Mouse (Mus musculus) C2C12 (cell line): Measurements from ENCODE around the gene Dffa. TPM values are rescaled to one million over a fixed set of nuclear protein-coding genes. Genes with fewer than 3 reads are reported as not detected.
"Not testable (repeated sequence)": the region's sequence is repeated elsewhere in the genome, so short reads cannot be mapped to it uniquely, and the experiment has no call there.

Experiments
- H3K27me3 ChIP-seq: one replicate; pipeline ENCODE4 v1.6.1; 2011; ENCODE audit not compliant: control insufficient read depth, insufficient read depth, insufficient read length
- H3K36me3 ChIP-seq: one replicate; pipeline ENCODE4 v1.6.1; 2011; ENCODE audit not compliant: control insufficient read depth, insufficient read depth
- H3K4me3 ChIP-seq: one replicate; pipeline ENCODE4 v1.5.1; 2011; ENCODE audit warnings: mild to moderate bottlenecking, control low read depth; ENCODE audit not compliant: poor library complexity, insufficient read depth, severe bottlenecking
- H3K79me2 ChIP-seq: one replicate; pipeline ENCODE4 v1.6.1; 2011; ENCODE audit not compliant: control insufficient read depth, insufficient read depth
- H3K79me3 ChIP-seq: one replicate; pipeline ENCODE4 v1.6.1; 2011; ENCODE audit warnings: low read depth, control low read depth
- H3ac ChIP-seq: one replicate; pipeline ENCODE3; 2011; ENCODE audit warnings: low read depth; ENCODE audit not compliant: control insufficient read depth, insufficient read length
- CEBPB ChIP-seq: IDR thresholded peaks from one replicate; pipeline ENCODE4 v1.6.1; 2011; ENCODE audit warnings: low read depth, mild to moderate bottlenecking, control low read depth, moderate library complexity
- CTCF ChIP-seq: IDR thresholded peaks from one replicate; pipeline ENCODE4 v1.5.1; 2011; ENCODE audit not compliant: control insufficient read depth, insufficient read depth, insufficient read length
- FOSL1 ChIP-seq: IDR thresholded peaks from one replicate; pipeline ENCODE4 v1.8.0; 2011; ENCODE audit warnings: mild to moderate bottlenecking, low read length; ENCODE audit not compliant: poor library complexity, insufficient read depth, severe bottlenecking
- MAX ChIP-seq: IDR thresholded peaks from one replicate; pipeline ENCODE4 v1.6.1; 2011; ENCODE audit warnings: mild to moderate bottlenecking, control low read depth
- MYOD1 ChIP-seq: IDR thresholded peaks from one replicate; pipeline ENCODE4 v1.6.1; 2011; ENCODE audit warnings: low read depth; ENCODE audit not compliant: control insufficient read depth, insufficient read length
- MYOG ChIP-seq: IDR thresholded peaks from one replicate; pipeline ENCODE4 v1.6.1; 2011; ENCODE audit not compliant: control insufficient read depth, insufficient read length; ENCODE audit errors: extremely low read depth
- USF1 ChIP-seq: IDR thresholded peaks from one replicate; pipeline ENCODE4 v1.6.1; 2011; ENCODE audit warnings: low read depth, mild to moderate bottlenecking, control low read depth, moderate library complexity
- polyA plus RNA-seq: library from polyadenylated mRNA; unstranded; fragments of >200 nt; fragmentation: generic; extraction: Trizol; gene quantifications from one replicate; pipeline ENCODE4 v1.2.1, GENCODE M21; 2012; ENCODE audit warnings: missing spikeins

The Dffa gene
- polyA plus RNA-seq, 1 experiment = 13.1 TPM

DNA sequence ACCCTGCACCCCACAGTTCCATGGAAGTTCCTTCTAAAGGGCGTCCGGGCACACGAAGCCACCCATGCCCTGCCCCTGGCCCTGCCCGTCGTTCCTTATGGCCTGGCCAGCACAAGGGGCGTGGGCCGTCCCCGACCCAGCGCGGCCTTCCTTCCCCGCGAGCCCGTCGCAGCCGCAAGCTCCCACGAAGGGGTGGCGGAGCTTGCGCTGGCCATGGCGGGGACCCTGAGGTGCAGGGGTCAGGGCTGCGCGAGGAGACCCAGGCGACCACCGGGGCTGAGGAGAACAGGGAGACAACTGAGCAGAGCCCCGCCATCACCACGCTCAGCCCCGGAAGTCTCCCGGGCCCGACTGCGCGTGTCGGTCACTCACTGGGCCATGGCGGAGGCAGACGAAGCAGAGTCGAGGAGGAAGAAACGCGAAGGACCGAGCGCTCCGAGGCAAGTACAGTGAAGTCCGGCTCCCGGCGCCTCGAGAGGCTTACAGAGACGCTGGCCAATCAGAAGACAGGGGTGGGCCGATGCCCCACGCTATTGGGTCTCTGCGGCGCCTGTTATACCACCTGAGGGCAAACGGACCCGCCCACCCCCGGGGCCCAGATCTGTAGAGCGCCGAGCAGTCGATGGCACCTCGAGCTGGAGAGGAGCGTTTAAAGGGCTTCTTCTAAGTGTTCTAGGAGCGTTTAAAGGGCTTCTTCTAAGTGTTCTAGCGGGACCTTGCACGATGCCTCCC is 62.4 kb downstream of the Dffa start, which contains the start of gene Pgd:
Gene Pgd, minus strand, starts transcription at position 557 of the 732 bp plus-strand sequence.
- no peak for TF ChIP-seq MYOG
- no peak for TF ChIP-seq CEBPB
- peak; percentile 49 for TF ChIP-seq USF1
- H3K79me3 ChIP-seq = peaks cover 47% of the 10 kb centered on the region

DNA sequence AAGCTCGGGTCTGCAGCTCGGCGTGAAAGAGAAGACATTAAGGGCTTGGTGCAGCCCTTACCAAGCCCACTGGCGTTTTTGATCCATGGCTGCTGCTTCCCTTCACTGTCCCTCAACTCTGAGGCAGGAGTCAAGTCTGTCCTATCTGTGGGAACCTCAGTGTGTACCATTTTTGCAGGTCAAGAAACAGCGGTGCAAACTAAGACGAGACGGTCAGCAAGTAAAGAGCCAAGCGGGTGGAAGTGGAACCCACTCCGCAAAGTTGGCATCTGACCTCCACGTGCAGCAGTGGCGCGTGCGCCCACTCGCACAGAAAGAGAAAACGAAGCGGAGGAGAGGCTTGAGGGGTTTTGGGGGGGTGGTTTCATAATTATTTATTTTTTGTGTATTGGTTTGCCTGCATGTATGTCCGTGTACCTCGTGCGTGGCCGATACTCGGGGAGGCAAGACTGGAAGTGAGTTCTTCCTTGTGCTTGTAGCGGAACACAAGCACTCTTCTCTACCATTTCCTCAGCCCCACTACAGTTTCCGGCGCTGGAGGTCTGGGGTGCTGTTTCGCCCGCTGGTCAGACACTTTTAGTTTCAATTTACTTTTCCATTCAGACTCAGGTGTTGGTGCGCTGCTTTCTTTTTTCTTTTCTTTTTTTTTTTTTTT is 63.1 kb downstream of the Dffa start:
- Histone ChIP-seq H3K79me2 (peaks cover 57% of the 10 kb centered on the region), H3K36me3 (peaks cover 37% of the 10 kb centered on the region), H3K79me3 (peaks cover 43% of the 10 kb centered on the region), H3K4me3 (peak overlapping the region; percentile 79), H3K27me3 (no peaks in the 10 kb centered on the region), H3ac (peak overlapping the region; percentile 73)
- TF ChIP-seq CEBPB (no peak), MAX (no peak), MYOD1 (no peak), FOSL1 (no peak), MYOG (no peak), USF1 (no peak), CTCF (no peak)

More for the DNA sequence above, 62.4 kb downstream of the Dffa start, which contains the start of gene Pgd:
- Histone ChIP-seq H3ac (peak within 1 kb of the TSS; percentile 73), H3K79me2 (peaks cover 64% of the 10 kb centered on the region), H3K36me3 (peaks cover 44% of the 10 kb centered on the region), H3K27me3 (no peaks in the 10 kb centered on the region), H3K4me3 (peak within 1 kb of the TSS; percentile 79)

DNA sequence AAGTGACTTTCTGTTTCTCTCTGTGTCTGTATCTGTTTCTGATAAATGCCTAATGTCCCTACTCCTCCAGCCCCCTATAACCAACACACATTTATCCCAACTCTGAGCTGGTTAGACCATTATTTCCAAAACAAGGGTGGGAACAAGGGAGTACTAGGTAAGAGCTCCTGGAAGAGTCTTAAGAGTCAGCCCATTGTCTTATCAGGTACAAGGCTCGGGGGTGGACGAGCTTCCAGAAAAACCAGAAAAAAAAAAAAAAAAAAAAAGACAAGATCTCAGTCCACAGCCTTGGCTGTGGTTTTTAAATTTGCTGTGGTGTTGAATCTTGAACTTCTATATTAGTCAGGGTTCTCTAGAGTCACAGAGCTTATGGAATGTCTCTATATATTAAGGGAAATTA is 64.1 kb downstream of the Dffa start:
- TF ChIP-seq MYOG (no peak), USF1 (no peak), MAX (no peak), CTCF (no peak), CEBPB (no peak)
- H3K79me3 ChIP-seq = peaks cover 35% of the 10 kb centered on the region

DNA sequence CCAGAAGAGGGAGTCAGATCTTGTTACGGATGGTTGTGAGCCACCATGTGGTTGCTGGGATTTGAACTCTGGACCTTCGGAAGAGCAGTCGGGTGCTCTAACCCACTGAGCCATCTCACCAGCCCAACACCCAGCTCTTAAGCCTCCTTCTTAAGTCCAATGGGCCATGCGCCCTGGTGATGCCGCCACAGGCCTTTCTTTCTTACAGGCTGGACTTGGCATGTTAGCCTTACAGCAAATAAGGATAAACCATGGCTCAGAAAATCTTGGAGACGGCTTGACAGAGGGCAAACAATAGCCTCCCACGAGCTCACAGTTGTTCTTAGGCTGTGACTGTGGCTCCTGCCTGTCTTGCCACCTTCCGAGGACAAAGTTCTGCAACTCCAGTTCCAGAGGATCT is 66.0 kb downstream of the Dffa start:
- Histone ChIP-seq H3K79me3 (peaks cover 16% of the 10 kb centered on the region), H3K79me2 (peaks cover 29% of the 10 kb centered on the region)
- H3ac ChIP-seq, H3K4me3 ChIP-seq, H3K27me3 ChIP-seq, H3K36me3 ChIP-seq: not testable (repeated sequence)

More for the DNA sequence above, 64.1 kb downstream of the Dffa start:
- no peak overlapping the region for H3K4me3 ChIP-seq
- H3K79me2 ChIP-seq = peaks cover 48% of the 10 kb centered on the region
- peaks cover 27% of the 10 kb centered on the region for H3K36me3 ChIP-seq
- H3ac ChIP-seq = no peak overlapping the region
- no peaks in the 10 kb centered on the region for H3K27me3 ChIP-seq

Other genes starting within 250 kb of the Dffa start
- gene Pex14, start 4.3 kb upstream of the Dffa start, polyA plus RNA-seq = 40.3 TPM
- 0.20 TPM for gene Cort, start 22.6 kb downstream of the Dffa start, polyA plus RNA-seq
- 32.5 TPM for gene Cenps, start 33.5 kb downstream of the Dffa start, polyA plus RNA-seq
- gene Pgd, start 62.6 kb downstream of the Dffa start, polyA plus RNA-seq = 346 TPM
- gene Kif1b, start 203.5 kb downstream of the Dffa start, polyA plus RNA-seq = 10.1 TPM